Mouse (Mus musculus) G1E (cell line): ENCODE data around the gene Klhl42. TPM values are rescaled to one million over a fixed set of nuclear protein-coding genes. Genes with fewer than 3 reads are reported as not detected.

ENCODE experiments used
- ATAC-seq: 2 replicates; pipeline ENCODE4 v1.8.0; 2016; ENCODE audit warnings: mild to moderate bottlenecking; ENCODE audit not compliant: insufficient number of reproducible peaks, poor library complexity, low FRiP score, severe bottlenecking; ENCODE audit errors: extremely low read depth
- DNase-seq: peaks from one replicate; pipeline ENCODE4 v3.0.0; 2012; ENCODE audit warnings: low spot score
- H3K27me3 ChIP-seq: 2 replicates; pipeline ENCODE4 v1.6.1; 2012; ENCODE audit warnings: mild to moderate bottlenecking, low read length, inconsistent platforms; ENCODE audit not compliant: insufficient read depth
- H3K36me3 ChIP-seq: replicated peaks from 2 replicates; pipeline ENCODE3; 2012; ENCODE audit warnings: mild to moderate bottlenecking, inconsistent platforms
- H3K4me1 ChIP-seq: 2 replicates; pipeline ENCODE4 v1.6.1; 2012; ENCODE audit warnings: low read depth, low read length, inconsistent platforms, mixed read lengths; ENCODE audit not compliant: insufficient read depth
- H3K4me3 ChIP-seq: 2 replicates; pipeline ENCODE4 v1.5.1; 2012; ENCODE audit warnings: low read depth, mild to moderate bottlenecking, inconsistent platforms, low read length, moderate library complexity, mixed read lengths
- H3K9me3 ChIP-seq: replicated peaks from 2 replicates; pipeline ENCODE4 v1.6.1; 2012; ENCODE audit warnings: inconsistent platforms
- CTCF ChIP-seq: IDR thresholded peaks from 2 replicates; pipeline ENCODE4 v1.5.1; 2012; ENCODE audit warnings: low read depth, low read length, inconsistent platforms, mixed read lengths
- GATA1 ChIP-seq: IDR thresholded peaks from 2 replicates; pipeline ENCODE4 v1.6.1; 2012; ENCODE audit warnings: borderline replicate concordance, low read length, inconsistent platforms, mixed read lengths
- GATA2 ChIP-seq: IDR thresholded peaks from 2 replicates; pipeline ENCODE4 v1.6.1; 2012; ENCODE audit warnings: low read depth, low read length, inconsistent platforms, borderline replicate concordance
- POLR2AphosphoS5 ChIP-seq: IDR thresholded peaks from 2 replicates; pipeline ENCODE4 v1.6.1; 2012; ENCODE audit warnings: low read depth, low read length, inconsistent platforms; ENCODE audit not compliant: insufficient replicate concordance
- TAL1 ChIP-seq: conservative IDR thresholded peaks from 2 replicates; pipeline ENCODE4 v1.6.1; 2012; ENCODE audit warnings: low read depth, low read length, inconsistent platforms, mixed read lengths
- polyA plus RNA-seq: library from polyadenylated mRNA; stranded (reverse); fragments of >175 nt; gene quantifications from 2 replicates; pipeline ENCODE4 v1.2.3, GENCODE M21; 2012
- total RNA-seq, 2 experiments: library from RNA; stranded (forward) in 1 of 2; stranded (reverse) in 1 of 2; fragments of 200-1000 nt in 1 of 2; fragments of >200 nt in 1 of 2; fragmentation: Nextera tagmentation in 1 of 2; gene quantifications; 2 replicates each; pipeline ENCODE4 v1.2.3; 2014 to 2017

Klhl42 gene
- total and polyA plus RNA-seq, 3 experiments = 3.8 to 15.7 (median 8.0) TPM

DNA sequence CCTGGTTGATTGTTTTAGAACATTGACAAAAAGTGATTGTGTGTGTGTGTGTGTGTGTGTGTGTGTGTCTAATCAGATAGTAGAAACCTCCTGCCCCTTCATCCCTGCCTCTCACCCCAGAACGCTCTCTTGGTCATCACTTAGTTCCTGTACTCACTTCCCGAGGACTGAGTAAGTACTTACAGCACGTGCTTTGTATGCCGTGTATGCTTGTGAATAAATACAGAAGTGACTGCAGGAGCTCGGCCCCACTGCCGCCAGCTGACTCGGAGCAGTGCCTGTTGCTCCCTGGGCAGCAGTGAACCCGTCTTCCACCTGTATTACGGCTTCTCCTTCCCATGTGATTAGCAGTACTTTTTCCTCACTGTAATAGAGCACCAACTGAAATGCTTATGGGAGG lies 38.7 kb upstream of the Klhl42 start:
- DNase-seq (no peak), ATAC-seq (no peak)
- no peaks in the 10 kb centered on the region for H3K27me3 ChIP-seq
- H3K4me1 ChIP-seq = no peaks in the 10 kb centered on the region
- H3K36me3 ChIP-seq = peaks cover 93% of the 10 kb centered on the region
- H3K9me3 ChIP-seq = no peaks in the 10 kb centered on the region
- no peak for TF ChIP-seq GATA1
- no peak overlapping the region for H3K4me3 ChIP-seq

DNA sequence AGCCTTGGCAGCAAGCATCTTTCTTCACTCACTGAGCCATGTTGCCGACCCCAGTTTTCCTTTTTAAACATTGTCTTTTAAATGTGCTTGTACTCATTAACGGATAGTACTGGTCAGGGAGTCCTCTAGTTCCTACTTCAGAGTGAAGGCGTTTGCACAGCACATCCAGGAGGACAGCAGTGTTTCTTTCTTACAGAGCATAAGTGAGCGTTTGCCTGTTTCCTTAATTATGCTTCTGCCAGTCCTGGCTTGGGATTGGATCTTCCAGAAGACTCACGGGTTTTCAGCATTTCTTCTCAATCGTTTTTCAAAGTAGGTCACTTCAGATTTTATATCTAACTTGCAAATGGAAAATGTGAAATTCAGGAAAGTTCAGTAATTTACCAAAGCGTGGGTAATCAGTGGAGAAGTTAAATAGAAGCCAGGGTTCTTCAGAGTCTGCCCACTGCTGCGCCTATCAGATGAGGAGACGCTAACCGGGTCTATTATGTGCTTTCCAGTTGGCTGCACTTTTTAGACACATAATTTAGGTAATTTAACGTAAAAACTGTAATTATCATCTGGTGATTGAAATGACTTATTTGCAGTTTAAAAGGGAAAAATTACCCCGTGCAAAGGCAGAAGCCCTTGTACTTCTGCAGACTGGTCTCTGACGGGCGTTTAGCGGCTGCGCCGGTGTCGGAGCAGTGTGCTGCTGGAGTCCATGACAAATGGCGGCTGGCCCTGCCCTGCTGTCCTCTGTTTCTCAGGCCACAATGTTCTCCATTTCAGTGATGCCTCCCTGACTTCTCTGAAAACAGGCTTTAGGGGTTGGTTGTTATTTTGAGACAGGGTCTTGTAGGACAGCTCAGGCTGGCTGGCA lies 37.2 kb upstream of the Klhl42 start:
- Histone ChIP-seq H3K36me3 (peaks cover 93% of the 10 kb centered on the region), H3K9me3 (no peaks in the 10 kb centered on the region)
- no peak for DNase-seq

GRCm38 (mm10) chr6:147055374-147055977 lies 35.7 kb upstream of the Klhl42 start:
- Histone ChIP-seq H3K9me3 (no peaks in the 10 kb centered on the region), H3K27me3 (no peaks in the 10 kb centered on the region), H3K4me1 (no peaks in the 10 kb centered on the region), H3K4me3 (no peak overlapping the region), H3K36me3 (peaks cover 94% of the 10 kb centered on the region)
- ATAC-seq (no peak), DNase-seq (no peak)
- TF ChIP-seq CTCF (no peak), GATA1 (no peak)

More for the DNA sequence above, 37.2 kb upstream of the Klhl42 start:
- Histone ChIP-seq H3K4me1 (no peaks in the 10 kb centered on the region), H3K27me3 (no peaks in the 10 kb centered on the region), H3K4me3 (no peak overlapping the region)
- TF ChIP-seq TAL1 (no peak), GATA1 (no peak)
- no peak for ATAC-seq

DNA sequence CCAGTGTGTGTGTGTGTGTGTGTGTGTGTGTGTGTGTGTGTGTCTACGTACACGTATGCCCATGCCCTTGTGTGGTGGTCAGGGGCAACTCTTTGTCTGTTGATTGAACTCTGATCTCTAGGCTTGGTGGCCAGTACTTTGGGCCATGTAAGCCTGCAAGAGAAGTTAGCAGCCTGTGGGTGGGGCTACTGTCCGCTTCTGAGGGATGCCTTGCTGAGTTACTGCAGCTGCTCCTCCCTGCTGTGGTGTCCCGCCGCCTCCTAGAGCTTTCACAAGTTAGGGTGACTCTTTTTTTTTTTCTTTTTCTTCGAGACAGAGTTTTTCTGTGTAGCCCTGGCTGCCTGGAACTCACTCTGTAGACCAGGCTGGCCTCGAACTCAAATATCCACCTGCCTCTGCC lies 31.9 kb upstream of the Klhl42 start:
- Histone ChIP-seq H3K27me3 (no peaks in the 10 kb centered on the region), H3K4me1 (no peaks in the 10 kb centered on the region), H3K4me3 (no peak overlapping the region), H3K36me3 (peaks cover 94% of the 10 kb centered on the region), H3K9me3 (no peaks in the 10 kb centered on the region)
- no peak for ATAC-seq
- DNase-seq = no peak
- no peak for TF ChIP-seq POLR2AphosphoS5
- no peak for TF ChIP-seq CTCF
- no peak for TF ChIP-seq TAL1
- no peak for TF ChIP-seq GATA2
- TF ChIP-seq GATA1 = no peak

- H3K27me3 ChIP-seq = no peaks in the 10 kb centered on the region
- ATAC-seq = no peak
- H3K4me1 ChIP-seq = no peaks in the 10 kb centered on the region
- no peak for DNase-seq
- H3K4me3 ChIP-seq = no peak overlapping the region
- peaks cover 88% of the 10 kb centered on the region for H3K36me3 ChIP-seq
- no peaks in the 10 kb centered on the region for H3K9me3 ChIP-seq
- TF ChIP-seq CTCF (no peak), TAL1 (no peak), GATA1 (no peak), POLR2AphosphoS5 (no peak), GATA2 (no peak)
Observed at GRCm38 (mm10) chr6:147061630-147062029, 29.5 kb upstream of the Klhl42 start.

GRCm38 (mm10) chr6:147062034-147062433 lies 29.1 kb upstream of the Klhl42 start:
- no peak for DNase-seq
- Histone ChIP-seq H3K36me3 (peaks cover 88% of the 10 kb centered on the region), H3K9me3 (no peaks in the 10 kb centered on the region), H3K4me1 (no peaks in the 10 kb centered on the region), H3K4me3 (no peak overlapping the region), H3K27me3 (no peaks in the 10 kb centered on the region)
- TF ChIP-seq POLR2AphosphoS5 (no peak), GATA2 (no peak), TAL1 (no peak), CTCF (no peak), GATA1 (no peak)
- no peak for ATAC-seq
